Mouse (Mus musculus) layer of hippocampus, postnatal 14 days (tissue): ENCODE data around the gene Ubxn2a. TPM values are rescaled to one million over a fixed set of nuclear protein-coding genes. Genes with fewer than 3 reads are reported as not detected.
"Not testable (repeated sequence)": the region's sequence is repeated elsewhere in the genome, so short reads cannot be mapped to it uniquely, and the experiment has no call there.

Experiments used
- DNase-seq, 2 experiments: peaks; one replicate each; pipeline ENCODE4 v3.0.0; 2021 to 2022; ENCODE audit warnings: low spot score in 2 of 2, mixed read lengths in 1 of 2
- long read RNA-seq, 2 experiments: library from polyadenylated mRNA; stranded (forward); transcript quantifications; one replicate each; pipeline ENCODE4 v2.0.0; 2021
- total RNA-seq, 2 experiments: library from RNA; stranded (reverse); gene quantifications; 2 replicates each; pipeline ENCODE4 v1.2.3; 2021

Gene Ubxn2a
- 10 to 100 TPM; 43.2 to 49.6 TPM for total RNA-seq
- long read RNA-seq, experiment 1, transcript Ubxn2a-201 (7 exons, 2,696 nt): major isoform, 19 of 36 reads
- long read RNA-seq, experiment 1, partial matches to known transcripts: 3 of 36 reads
- long read RNA-seq, experiment 1, other reads (novel, unspliced or antisense): 13 of 36 reads
- long read RNA-seq, experiment 2, transcript Ubxn2a-201 (7 exons, 2,696 nt): major isoform, 28 of 45 reads
- long read RNA-seq, experiment 2, partial matches to known transcripts: 0 of 45 reads
- long read RNA-seq, experiment 2, other reads (novel, unspliced or antisense): 15 of 45 reads

- DNase-seq: peak; percentile 93 to 94
Measured at GRCm38 (mm10) chr12:4906951-4907906, at the start of gene Ubxn2a. Ubxn2a (minus strand) TSS chr12:4907705.

- DNase-seq: peak in 1 of 2 experiments; percentile 18
Measured at GRCm38 (mm10) chr12:4953156-4953555, 45.7 kb upstream of the Ubxn2a start.

GRCm38 (mm10) chr12:4952272-4952671 lies 44.8 kb upstream of the Ubxn2a start:
- DNase-seq: no peak

GRCm38 (mm10) chr12:4930820-4931548 lies 23.5 kb upstream of the Ubxn2a start:
- DNase-seq: no peak

- DNase-seq: no peak
Measured at GRCm38 (mm10) chr12:4928197-4928596, 20.7 kb upstream of the Ubxn2a start.

GRCm38 (mm10) chr12:4917805-4918591 lies 10.5 kb upstream of the Ubxn2a start:
- DNase-seq: peak; percentile 53

GRCm38 (mm10) chr12:4916994-4917804 lies 9.7 kb upstream of the Ubxn2a start, which contains the start of gene Atad2b:
Atad2b (plus strand) TSS chr12:4917353.
- peak; percentile 97 to 98 for DNase-seq

- no peak for DNase-seq
Measured at GRCm38 (mm10) chr12:4914944-4915343, 7.4 kb upstream of the Ubxn2a start.

GRCm38 (mm10) chr12:4914441-4914840 lies 6.9 kb upstream of the Ubxn2a start:
- DNase-seq: no peak

- DNase-seq: no peak
Measured at GRCm38 (mm10) chr12:4911716-4912115, 4.2 kb upstream of the Ubxn2a start.

- not testable (repeated sequence) for DNase-seq
Measured at GRCm38 (mm10) chr12:4910496-4910895, 3.0 kb upstream of the Ubxn2a start.

- no peak for DNase-seq
Measured at GRCm38 (mm10) chr12:4908391-4908790, 886 bp upstream of the Ubxn2a start.

GRCm38 (mm10) chr12:4906476-4906875 lies 1.0 kb downstream of the Ubxn2a start:
- no peak for DNase-seq

GRCm38 (mm10) chr12:4905946-4906345 lies 1.6 kb downstream of the Ubxn2a start:
- DNase-seq: no peak

- no peak for DNase-seq
Measured at GRCm38 (mm10) chr12:4898024-4898423, 9.5 kb downstream of the Ubxn2a start.

GRCm38 (mm10) chr12:4889891-4890290 lies 17.6 kb downstream of the Ubxn2a start:
- DNase-seq: no peak

GRCm38 (mm10) chr12:4889251-4889650 lies 18.3 kb downstream of the Ubxn2a start:
- DNase-seq: no peak

GRCm38 (mm10) chr12:4888739-4889138 lies 18.8 kb downstream of the Ubxn2a start:
- DNase-seq: no peak

- not testable (repeated sequence) for DNase-seq
Measured at GRCm38 (mm10) chr12:4886581-4886980, 20.9 kb downstream of the Ubxn2a start.

GRCm38 (mm10) chr12:4885062-4885461 lies 22.4 kb downstream of the Ubxn2a start:
- DNase-seq: no peak
